Mouse (Mus musculus) hindbrain, embryonic 14.5 days (tissue): Measurements from ENCODE around the gene Sub1. TPM values are rescaled to one million over a fixed set of nuclear protein-coding genes. Genes with fewer than 3 reads are reported as not detected.
A peak's percentile ranks its signal among the peaks of the same experiment; 100 is the strongest.

ENCODE experiments used
- ATAC-seq: fragments of 200-750 bp; cut with Nextera tagmentation; 2 replicates; pipeline ENCODE4 v1.8.0; 2017; ENCODE audit warnings: moderate number of reproducible peaks, mild to moderate bottlenecking, moderate TSS enrichment, moderate library complexity; ENCODE audit not compliant: low FRiP score
- DNase-seq: peaks from one replicate; pipeline ENCODE4 v3.0.0-alpha.2; 2015; ENCODE audit warnings: low spot score
- H3K27ac ChIP-seq: fragments of 300-500 bp; sonication (generic); 2 replicates; pipeline ENCODE4 v1.5.1; 2014; ENCODE audit warnings: mild to moderate bottlenecking, moderate library complexity
- H3K27me3 ChIP-seq: fragments of 300-500 bp; sonication (generic); 2 replicates; pipeline ENCODE4 v1.6.1; 2014; ENCODE audit warnings: mild to moderate bottlenecking, low read length, mixed read lengths; ENCODE audit not compliant: control insufficient read depth, insufficient read depth
- H3K36me3 ChIP-seq: fragments of 300-500 bp; sonication (generic); replicated peaks from 2 replicates; pipeline ENCODE4 v1.6.1; 2014; ENCODE audit not compliant: control insufficient read depth, insufficient read depth
- H3K4me1 ChIP-seq: fragments of 300-500 bp; sonication (generic); replicated peaks from 2 replicates; pipeline ENCODE4 v1.6.1; 2014; ENCODE audit warnings: antibody characterized with exemption, low read length, mixed read lengths; ENCODE audit not compliant: control insufficient read depth, insufficient read depth
- H3K4me2 ChIP-seq: fragments of 300-500 bp; sonication (generic); replicated peaks from 2 replicates; pipeline ENCODE4 v1.6.1; 2014; ENCODE audit warnings: mild to moderate bottlenecking, moderate library complexity
- H3K4me3 ChIP-seq: fragments of 300-500 bp; sonication (generic); replicated peaks from 2 replicates; pipeline ENCODE4 v1.5.1; 2014; ENCODE audit warnings: mild to moderate bottlenecking, low read length
- H3K9ac ChIP-seq: fragments of 300-500 bp; sonication (generic); 2 replicates; pipeline ENCODE4 v1.6.1; 2014
- H3K9me3 ChIP-seq: fragments of 300-500 bp; sonication (generic); 2 replicates; pipeline ENCODE4 v1.6.1; 2016; ENCODE audit warnings: low read length; ENCODE audit not compliant: control insufficient read depth
- WGBS: fragments of 180-500 bp; shearing (Covaris S2); extraction: QIAGEN DNeasy Blood & Tissue Kit; methylation state at CpG from one replicate; pipeline ENCODE4 v1.1.7; 2014; 5-methylcytosine and 5-hydroxymethylcytosine counted together
- polyA plus RNA-seq: library from polyadenylated mRNA; unstranded; fragments of >200 nt; fragmentation: Nextera tagmentation; extraction: Ambion mirVana; gene quantifications from 2 replicates; pipeline ENCODE4 v1.2.1, GENCODE M21; 2014

Sub1 gene
- polyA plus RNA-seq, 1 experiment from 2014 or later: 562 TPM

DNA sequence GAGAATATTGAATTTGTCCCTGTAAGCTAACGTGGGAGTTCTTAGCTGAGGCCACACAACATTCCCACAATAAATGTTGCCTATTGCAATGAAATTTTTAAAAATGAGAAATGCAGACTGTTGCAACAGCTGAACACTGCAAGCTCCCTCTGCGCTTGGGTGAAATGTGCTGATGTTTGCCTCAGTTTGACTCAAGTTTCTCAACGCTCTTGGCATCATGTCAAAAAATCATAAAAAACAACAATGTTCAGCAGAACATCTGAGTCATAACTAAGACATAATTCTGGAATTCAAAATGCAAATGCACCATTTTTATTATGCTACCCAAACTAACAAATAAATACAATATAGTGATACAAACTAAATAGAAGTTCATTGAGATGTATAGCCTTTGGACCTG, 37.1 kb downstream of the Sub1 start:
- Histone ChIP-seq H3K9me3 (no peaks in the 10 kb centered on the region), H3K4me3 (no peak overlapping the region), H3K27ac (no peak overlapping the region), H3K4me2 (no peak overlapping the region), H3K27me3 (no peaks in the 10 kb centered on the region), H3K4me1 (no peaks in the 10 kb centered on the region), H3K36me3 (no peaks in the 10 kb centered on the region), H3K9ac (no peak overlapping the region)
- whole genome bisulfite sequencing: 90% methylated on average over 3 of the region's 3 CpGs
- ATAC-seq (no peak), DNase-seq (no peak)

DNA sequence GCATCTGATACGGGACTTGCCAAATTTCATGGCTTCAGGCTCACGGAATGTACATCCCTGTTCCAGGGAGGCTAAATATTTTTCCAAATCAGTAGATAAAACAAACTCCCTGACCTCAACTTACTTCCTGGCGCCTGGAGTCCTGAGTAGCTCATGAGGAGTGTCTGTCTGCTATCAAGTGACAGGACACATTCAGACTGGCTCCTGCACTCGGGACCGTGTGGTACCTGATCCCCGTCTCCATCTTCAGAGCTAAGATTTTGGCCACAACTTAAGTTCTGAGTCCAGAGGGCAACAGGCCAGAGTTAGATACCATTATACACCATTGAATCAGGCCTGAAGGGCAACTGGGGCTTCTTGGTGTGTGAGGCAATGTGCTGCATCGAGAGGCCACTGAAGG, 40.7 kb downstream of the Sub1 start:
- H3K27ac ChIP-seq: no peak overlapping the region
- no peaks in the 10 kb centered on the region for H3K4me1 ChIP-seq
- H3K4me2 ChIP-seq: no peak overlapping the region
- no peaks in the 10 kb centered on the region for H3K27me3 ChIP-seq
- no peaks in the 10 kb centered on the region for H3K9me3 ChIP-seq
- H3K36me3 ChIP-seq: no peaks in the 10 kb centered on the region
- DNase-seq: no peak
- WGBS: 91% methylated on average over 7 of the region's 7 CpGs
- ATAC-seq: no peak
- H3K4me3 ChIP-seq: no peak overlapping the region
- no peak overlapping the region for H3K9ac ChIP-seq

DNA sequence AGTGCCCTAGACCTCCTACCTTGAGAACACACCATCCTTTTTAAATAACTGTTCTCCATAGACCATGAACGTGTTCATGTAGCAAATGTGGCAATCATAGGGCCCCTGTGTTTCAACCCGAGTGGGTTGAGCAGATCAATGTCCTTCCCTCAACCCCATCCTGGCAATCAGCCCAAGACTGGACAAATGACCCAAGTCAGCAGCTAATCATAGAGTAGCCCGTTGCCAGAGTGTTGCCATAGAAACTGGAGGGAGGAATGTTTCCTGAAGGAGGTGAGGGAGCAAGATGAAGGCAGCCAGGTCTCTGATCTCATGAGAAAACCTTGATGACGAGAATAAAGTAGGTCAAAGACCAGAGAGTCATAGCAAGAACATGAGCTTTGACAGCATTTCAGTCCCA, 42.6 kb downstream of the Sub1 start:
- no peak overlapping the region for H3K4me3 ChIP-seq
- no peaks in the 10 kb centered on the region for H3K4me1 ChIP-seq
- H3K9me3 ChIP-seq: no peaks in the 10 kb centered on the region
- 51% methylated on average over 4 of the region's 4 CpGs for WGBS
- H3K9ac ChIP-seq: no peak overlapping the region
- H3K27me3 ChIP-seq: no peaks in the 10 kb centered on the region
- DNase-seq (no peak), ATAC-seq (no peak)
- H3K36me3 ChIP-seq: no peaks in the 10 kb centered on the region
- H3K27ac ChIP-seq: no peak overlapping the region
- no peak overlapping the region for H3K4me2 ChIP-seq

DNA sequence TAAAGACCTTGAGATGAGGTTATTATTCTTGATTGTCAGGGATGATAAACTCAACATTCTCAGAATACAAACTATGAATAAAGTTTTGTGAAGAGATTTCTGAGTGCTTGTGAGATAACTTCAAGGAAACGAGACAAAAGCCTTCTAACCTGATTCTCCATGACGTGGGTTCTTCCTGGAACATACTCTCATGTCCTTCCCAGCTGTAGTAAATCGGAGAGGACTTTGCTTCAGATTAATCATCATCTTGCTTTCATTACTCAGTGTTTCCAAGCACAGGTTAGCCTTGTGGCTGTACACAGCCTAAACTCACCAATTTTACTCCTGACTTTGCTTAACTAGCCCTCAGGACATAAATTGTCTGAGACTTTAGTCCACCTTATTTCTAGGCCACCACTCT, 44.6 kb downstream of the Sub1 start:
- ATAC-seq (no peak), DNase-seq (no peak)
- Histone ChIP-seq H3K36me3 (no peaks in the 10 kb centered on the region), H3K4me2 (no peak overlapping the region), H3K9ac (no peak overlapping the region), H3K27me3 (no peaks in the 10 kb centered on the region), H3K9me3 (no peaks in the 10 kb centered on the region), H3K4me1 (no peaks in the 10 kb centered on the region), H3K4me3 (no peak overlapping the region), H3K27ac (no peak overlapping the region)
- 81% methylated on average over 3 of the region's 3 CpGs for WGBS

DNA sequence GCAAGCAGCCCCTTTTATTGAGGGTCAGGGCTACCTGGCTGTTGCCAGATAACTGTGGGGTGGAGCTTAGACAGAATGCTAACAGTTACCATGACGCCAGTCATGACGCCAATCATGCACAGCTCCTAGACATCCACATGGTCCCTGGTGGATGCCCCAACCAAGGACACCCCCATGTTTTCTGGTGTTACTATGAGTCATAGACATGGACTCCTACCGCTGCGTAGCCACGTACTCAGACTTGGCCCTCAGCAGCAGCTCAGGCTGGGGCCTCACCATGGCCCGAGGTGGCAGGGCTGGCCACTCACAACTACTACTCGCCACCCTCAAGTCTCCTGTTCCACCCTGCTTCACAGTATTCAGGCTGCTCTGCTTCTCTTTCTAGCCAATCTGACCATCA, 45.6 kb downstream of the Sub1 start:
- DNase-seq: no peak
- no peaks in the 10 kb centered on the region for H3K36me3 ChIP-seq
- no peak overlapping the region for H3K4me3 ChIP-seq
- WGBS: 93% methylated on average over 7 of the region's 7 CpGs
- H3K27ac ChIP-seq: no peak overlapping the region
- ATAC-seq: no peak
- no peaks in the 10 kb centered on the region for H3K9me3 ChIP-seq
- H3K4me2 ChIP-seq: no peak overlapping the region
- no peaks in the 10 kb centered on the region for H3K4me1 ChIP-seq
- no peak overlapping the region for H3K9ac ChIP-seq
- no peaks in the 10 kb centered on the region for H3K27me3 ChIP-seq

DNA sequence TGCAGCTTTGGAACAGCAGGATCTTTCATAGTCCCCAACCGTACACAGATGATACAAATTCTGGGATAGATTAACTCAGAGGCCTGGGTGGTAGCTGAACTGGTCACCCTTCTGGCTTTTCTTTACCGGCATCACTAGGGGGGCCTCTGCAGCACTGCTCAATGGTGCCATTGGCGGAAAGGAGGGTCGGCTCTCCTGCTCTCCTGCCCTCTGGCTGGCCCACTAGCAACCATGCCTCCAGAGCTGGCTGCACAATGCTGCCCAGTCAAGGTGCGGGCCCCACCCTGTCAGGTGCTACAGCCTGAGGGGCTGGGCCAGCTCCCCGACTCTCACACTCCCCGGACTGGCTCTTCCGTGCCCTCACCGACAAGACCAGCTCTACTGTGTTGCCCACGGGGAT, 46.6 kb downstream of the Sub1 start:
- Histone ChIP-seq H3K4me3 (no peak overlapping the region), H3K4me1 (no peaks in the 10 kb centered on the region), H3K9me3 (no peaks in the 10 kb centered on the region), H3K27ac (no peak overlapping the region), H3K36me3 (no peaks in the 10 kb centered on the region), H3K4me2 (no peak overlapping the region), H3K9ac (no peak overlapping the region), H3K27me3 (no peaks in the 10 kb centered on the region)
- DNase-seq: no peak
- peak; percentile 42; the same call in 1 of the 2 replicates for ATAC-seq
- 89% methylated on average over 10 of the region's 10 CpGs for WGBS

DNA sequence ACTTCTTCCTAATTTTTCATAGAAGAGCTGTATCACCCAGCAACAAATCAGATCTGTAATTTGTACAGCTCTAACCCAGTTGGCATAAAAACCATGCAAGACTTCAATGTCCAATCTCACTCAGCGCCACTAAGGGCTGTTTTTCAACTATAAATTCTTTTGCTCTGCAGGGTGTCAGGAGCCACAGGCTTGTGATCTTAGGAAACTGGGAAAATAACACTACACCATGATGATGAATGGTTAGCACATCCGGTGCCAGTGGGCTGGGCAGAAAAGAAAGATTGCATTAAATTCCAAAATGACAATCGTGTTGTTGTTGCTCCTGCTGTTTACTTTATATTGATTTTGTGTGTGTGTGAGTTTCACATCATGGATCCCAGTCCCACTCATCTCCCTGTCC, 47.3 kb downstream of the Sub1 start:
- DNase-seq (no peak), ATAC-seq (no peak)
- Histone ChIP-seq H3K27me3 (no peaks in the 10 kb centered on the region), H3K36me3 (no peaks in the 10 kb centered on the region), H3K4me2 (no peak overlapping the region), H3K9ac (no peak overlapping the region), H3K4me3 (no peak overlapping the region), H3K27ac (no peak overlapping the region), H3K9me3 (no peaks in the 10 kb centered on the region), H3K4me1 (no peaks in the 10 kb centered on the region)
- 85% methylated on average over 3 of the region's 3 CpGs for WGBS

DNA sequence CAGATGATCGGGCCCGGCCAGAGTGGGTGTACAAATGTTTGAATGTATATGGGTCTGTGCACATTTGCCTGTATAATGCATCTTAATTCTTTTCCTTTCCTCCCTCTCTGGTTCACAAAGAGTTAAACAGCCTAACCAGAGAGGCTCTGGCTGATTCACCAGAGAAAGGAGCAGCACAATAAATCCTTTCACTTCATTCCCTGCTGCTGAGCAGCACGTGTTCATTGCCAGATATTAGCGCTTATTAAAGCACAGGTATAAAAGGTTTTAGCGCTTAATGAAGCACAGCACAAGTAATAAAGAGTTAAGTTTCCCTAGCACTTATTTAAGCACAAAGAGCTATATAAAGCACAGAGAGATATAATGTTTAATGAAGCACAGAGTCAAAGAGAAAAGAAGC, 55.9 kb downstream of the Sub1 start:
- DNase-seq: peak; percentile 11
- no peaks in the 10 kb centered on the region for H3K36me3 ChIP-seq
- no peak overlapping the region for H3K4me2 ChIP-seq
- H3K9ac ChIP-seq: no peak overlapping the region
- 49% methylated on average over 5 of the region's 5 CpGs for WGBS
- H3K27me3 ChIP-seq: no peaks in the 10 kb centered on the region
- no peaks in the 10 kb centered on the region for H3K9me3 ChIP-seq
- ATAC-seq: no peak; the same call in 1 of the 2 replicates
- H3K4me3 ChIP-seq: no peak overlapping the region
- H3K27ac ChIP-seq: no peak overlapping the region
- H3K4me1 ChIP-seq: no peaks in the 10 kb centered on the region

Other genes with a start within 250 kb of the Sub1 start
- gene Npr3, start 89.7 kb downstream of the Sub1 start, polyA plus RNA-seq: 1.5 and 1.8 TPM in 2 replicates
- 228 and 233 TPM in 2 replicates for gene Zfr, start 120.8 kb upstream of the Sub1 start, polyA plus RNA-seq
- gene Mtmr12, start 208.0 kb upstream of the Sub1 start, polyA plus RNA-seq: 7.9 and 11.7 TPM in 2 replicates